Mouse (Mus musculus): ENCODE data around the gene Khdc1a. TPM values are rescaled to one million over a fixed set of nuclear protein-coding genes. Genes with fewer than 3 reads are reported as not detected.

Gene Khdc1a
- polyA plus RNA-seq (2012; rRNA removed) = not detected in 2 replicates

GRCm38 (mm10) chr1:21349341-21349740 lies at the start of gene Khdc1a:
TSS of gene Khdc1a (plus strand) at chr1:21349641.
- DNase-seq = no peak
- no peak for TF ChIP-seq POLR2A (IDR thresholded peaks at IDR 0.05; ENCODE audit: borderline replicate concordance, insufficient read depth, low read length)
- TF ChIP-seq CTCF (IDR thresholded peaks at IDR 0.05; ENCODE audit: borderline replicate concordance, insufficient read depth, low read depth, low read length) = no peak
- 70% methylated on average over 2 of the region's 2 CpGs for WGBS

GRCm38 (mm10) chr1:21299826-21300225 lies 49.6 kb upstream of the Khdc1a start:
- H3K27me3 ChIP-seq (ENCODE audit: control insufficient read depth, insufficient read depth, low read length) = no peaks in the 10 kb centered on the region
- no peak for TF ChIP-seq CTCF (IDR thresholded peaks at IDR 0.05; ENCODE audit: borderline replicate concordance, insufficient read depth, low read depth, low read length)
- no peak for TF ChIP-seq POLR2A (IDR thresholded peaks at IDR 0.05; ENCODE audit: borderline replicate concordance, insufficient read depth, low read length)
- H3K4me1 ChIP-seq (ENCODE audit: control insufficient read depth, insufficient read depth, low read length) = no peaks in the 10 kb centered on the region
- H3K4me3 ChIP-seq (replicated peaks; ENCODE audit: insufficient read depth, low read depth, low read length) = no peak overlapping the region
- no peak for DNase-seq
- no peak overlapping the region for H3K27ac ChIP-seq (ENCODE audit: insufficient read depth, low read length)
- 41% methylated on average over 3 of the region's 3 CpGs for WGBS

More at GRCm38 (mm10) chr1:21349341-21349740, at the start of gene Khdc1a:
- H3K4me3 ChIP-seq (replicated peaks; ENCODE audit: insufficient read depth, low read depth, low read length) = no peak within 1 kb of the TSS
- H3K27me3 ChIP-seq (ENCODE audit: control insufficient read depth, insufficient read depth, low read length) = no peaks in the 10 kb centered on the region
- no peaks in the 10 kb centered on the region for H3K4me1 ChIP-seq (ENCODE audit: control insufficient read depth, insufficient read depth, low read length)
- H3K27ac ChIP-seq (ENCODE audit: insufficient read depth, low read length) = no peak within 1 kb of the TSS

- Histone ChIP-seq H3K4me1 (ENCODE audit: control insufficient read depth, insufficient read depth, low read length) (no peaks in the 10 kb centered on the region), H3K27ac (ENCODE audit: insufficient read depth, low read length) (no peak overlapping the region), H3K4me3 (replicated peaks; ENCODE audit: insufficient read depth, low read depth, low read length) (no peak overlapping the region), H3K27me3 (ENCODE audit: control insufficient read depth, insufficient read depth, low read length) (no peaks in the 10 kb centered on the region)
- TF ChIP-seq CTCF (IDR thresholded peaks at IDR 0.05; ENCODE audit: borderline replicate concordance, insufficient read depth, low read depth, low read length) (no peak), POLR2A (IDR thresholded peaks at IDR 0.05; ENCODE audit: borderline replicate concordance, insufficient read depth, low read length) (no peak)
- 65% methylated on average over 3 of the region's 3 CpGs for WGBS
- no peak for DNase-seq
These were observed 47.8 kb upstream of the Khdc1a start for GRCm38 (mm10) chr1:21301686-21302085.

GRCm38 (mm10) chr1:21304174-21304573 lies 45.3 kb upstream of the Khdc1a start:
- no peaks in the 10 kb centered on the region for H3K4me1 ChIP-seq (ENCODE audit: control insufficient read depth, insufficient read depth, low read length)
- H3K27ac ChIP-seq (ENCODE audit: insufficient read depth, low read length) = no peak overlapping the region
- H3K4me3 ChIP-seq (replicated peaks; ENCODE audit: insufficient read depth, low read depth, low read length) = no peak overlapping the region
- 92% methylated on average over 3 of the region's 3 CpGs for WGBS
- no peak for DNase-seq
- TF ChIP-seq CTCF (IDR thresholded peaks at IDR 0.05; ENCODE audit: borderline replicate concordance, insufficient read depth, low read depth, low read length) (no peak), POLR2A (IDR thresholded peaks at IDR 0.05; ENCODE audit: borderline replicate concordance, insufficient read depth, low read length) (no peak)
- no peaks in the 10 kb centered on the region for H3K27me3 ChIP-seq (ENCODE audit: control insufficient read depth, insufficient read depth, low read length)

- Histone ChIP-seq H3K27me3 (ENCODE audit: control insufficient read depth, insufficient read depth, low read length) (no peaks in the 10 kb centered on the region), H3K4me3 (replicated peaks; ENCODE audit: insufficient read depth, low read depth, low read length) (no peak overlapping the region), H3K27ac (ENCODE audit: insufficient read depth, low read length) (no peak overlapping the region), H3K4me1 (ENCODE audit: control insufficient read depth, insufficient read depth, low read length) (no peaks in the 10 kb centered on the region)
- no peak for TF ChIP-seq POLR2A (IDR thresholded peaks at IDR 0.05; ENCODE audit: borderline replicate concordance, insufficient read depth, low read length)
- no peak for TF ChIP-seq CTCF (IDR thresholded peaks at IDR 0.05; ENCODE audit: borderline replicate concordance, insufficient read depth, low read depth, low read length)
- DNase-seq = no peak
- 91% methylated on average over 4 of the region's 4 CpGs for WGBS
These were observed 44.8 kb upstream of the Khdc1a start for GRCm38 (mm10) chr1:21304646-21305045.

GRCm38 (mm10) chr1:21305443-21305842 lies 44.0 kb upstream of the Khdc1a start:
- no peaks in the 10 kb centered on the region for H3K4me1 ChIP-seq (ENCODE audit: control insufficient read depth, insufficient read depth, low read length)
- DNase-seq = no peak
- no peak overlapping the region for H3K4me3 ChIP-seq (replicated peaks; ENCODE audit: insufficient read depth, low read depth, low read length)
- TF ChIP-seq CTCF (IDR thresholded peaks at IDR 0.05; ENCODE audit: borderline replicate concordance, insufficient read depth, low read depth, low read length) (no peak), POLR2A (IDR thresholded peaks at IDR 0.05; ENCODE audit: borderline replicate concordance, insufficient read depth, low read length) (no peak)
- no peaks in the 10 kb centered on the region for H3K27me3 ChIP-seq (ENCODE audit: control insufficient read depth, insufficient read depth, low read length)
- no peak overlapping the region for H3K27ac ChIP-seq (ENCODE audit: insufficient read depth, low read length)
- WGBS = 89% methylated on average over 3 of the region's 3 CpGs

GRCm38 (mm10) chr1:21314336-21314735 lies 35.1 kb upstream of the Khdc1a start:
- WGBS = 90% methylated on average over 2 of the region's 2 CpGs
- no peaks in the 10 kb centered on the region for H3K27me3 ChIP-seq (ENCODE audit: control insufficient read depth, insufficient read depth, low read length)

GRCm38 (mm10) chr1:21315756-21316155 lies 33.7 kb upstream of the Khdc1a start:
- WGBS = 92% methylated on average over 2 of the region's 2 CpGs
- no peaks in the 10 kb centered on the region for H3K27me3 ChIP-seq (ENCODE audit: control insufficient read depth, insufficient read depth, low read length)
- H3K4me1 ChIP-seq (ENCODE audit: control insufficient read depth, insufficient read depth, low read length) = no peaks in the 10 kb centered on the region
- H3K27ac ChIP-seq (ENCODE audit: insufficient read depth, low read length) = no peak overlapping the region
- TF ChIP-seq POLR2A (IDR thresholded peaks at IDR 0.05; ENCODE audit: borderline replicate concordance, insufficient read depth, low read length) (no peak), CTCF (IDR thresholded peaks at IDR 0.05; ENCODE audit: borderline replicate concordance, insufficient read depth, low read depth, low read length) (no peak)
- no peak overlapping the region for H3K4me3 ChIP-seq (replicated peaks; ENCODE audit: insufficient read depth, low read depth, low read length)
- DNase-seq = no peak

More at GRCm38 (mm10) chr1:21314336-21314735, 35.1 kb upstream of the Khdc1a start:
- Histone ChIP-seq H3K4me3 (replicated peaks; ENCODE audit: insufficient read depth, low read depth, low read length) (no peak overlapping the region), H3K4me1 (ENCODE audit: control insufficient read depth, insufficient read depth, low read length) (no peaks in the 10 kb centered on the region), H3K27ac (ENCODE audit: insufficient read depth, low read length) (no peak overlapping the region)
- no peak for DNase-seq
- no peak for TF ChIP-seq CTCF (IDR thresholded peaks at IDR 0.05; ENCODE audit: borderline replicate concordance, insufficient read depth, low read depth, low read length)
- no peak for TF ChIP-seq POLR2A (IDR thresholded peaks at IDR 0.05; ENCODE audit: borderline replicate concordance, insufficient read depth, low read length)

Data from cerebellum, adult 2 months (tissue).